Mouse (Mus musculus) right cerebral cortex, adult 18-20 months (tissue): ENCODE data around the gene Foxo3.

Experiments
- DNase-seq: peaks from one replicate; pipeline ENCODE4 v3.0.0; 2022; ENCODE audit warnings: mixed read lengths

The Foxo3 gene

DNA sequence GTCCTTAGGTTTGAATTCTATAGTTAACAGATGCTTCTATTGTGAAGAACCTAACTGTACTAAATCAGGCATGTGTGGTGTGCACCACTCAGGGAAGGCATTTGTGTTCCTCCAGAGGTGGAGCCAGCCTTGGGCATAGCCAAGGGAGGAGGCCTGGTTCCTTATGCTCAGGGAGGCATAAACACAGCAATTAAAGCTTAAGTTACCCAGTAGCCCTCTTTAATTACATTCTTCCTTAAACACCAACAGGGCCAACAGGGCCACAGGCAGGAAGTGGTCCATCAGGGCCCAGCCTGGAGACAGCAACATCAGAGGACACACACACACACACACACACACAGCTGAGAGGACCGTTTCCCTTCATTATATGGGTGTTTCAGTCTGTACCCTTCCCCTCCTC is 102.7 kb downstream of the Foxo3 start:
- DNase-seq: no peak

DNA sequence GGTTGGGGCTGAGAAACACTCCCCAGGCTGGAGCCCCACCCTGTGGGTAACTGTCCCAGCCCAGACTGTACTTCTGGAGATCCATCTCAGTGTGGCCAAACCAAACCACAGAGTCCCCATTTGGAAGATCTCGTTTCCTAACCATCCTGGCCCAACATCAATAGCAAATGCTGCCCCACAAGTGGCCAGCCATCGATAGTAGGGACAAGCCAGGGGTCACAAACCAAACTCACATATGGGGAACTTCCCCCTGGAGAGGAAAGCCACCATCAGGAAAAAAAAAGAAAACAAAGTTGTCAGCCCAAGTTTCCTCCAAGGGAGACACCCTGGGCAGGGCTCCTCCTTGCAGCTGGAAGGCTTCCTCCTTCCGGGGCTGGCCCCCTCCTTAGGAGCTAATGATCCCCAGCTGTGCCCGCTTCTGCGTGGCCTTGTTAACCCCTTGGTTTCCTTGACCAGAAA is 105.6 kb downstream of the Foxo3 start:
- no peak for DNase-seq

DNA sequence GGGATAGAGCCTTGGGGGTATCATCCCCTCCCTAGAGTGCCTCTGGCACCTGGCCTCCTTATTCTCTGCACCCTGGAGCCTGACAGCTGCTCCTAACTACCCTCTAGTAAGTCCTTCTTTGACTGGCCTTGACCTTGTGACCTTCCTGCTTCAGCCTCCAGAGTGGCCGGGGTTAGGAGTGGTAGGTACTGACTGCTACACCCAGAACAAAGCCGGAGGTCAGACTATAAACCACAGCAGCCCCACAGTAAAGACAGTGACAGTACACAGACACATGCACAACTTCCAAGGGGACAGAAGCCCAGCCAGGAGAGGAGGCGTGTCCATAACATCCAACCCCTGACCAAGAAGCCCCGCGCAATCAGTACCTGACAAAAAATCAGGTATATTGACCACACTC is 106.4 kb downstream of the Foxo3 start:
- DNase-seq: no peak

DNA sequence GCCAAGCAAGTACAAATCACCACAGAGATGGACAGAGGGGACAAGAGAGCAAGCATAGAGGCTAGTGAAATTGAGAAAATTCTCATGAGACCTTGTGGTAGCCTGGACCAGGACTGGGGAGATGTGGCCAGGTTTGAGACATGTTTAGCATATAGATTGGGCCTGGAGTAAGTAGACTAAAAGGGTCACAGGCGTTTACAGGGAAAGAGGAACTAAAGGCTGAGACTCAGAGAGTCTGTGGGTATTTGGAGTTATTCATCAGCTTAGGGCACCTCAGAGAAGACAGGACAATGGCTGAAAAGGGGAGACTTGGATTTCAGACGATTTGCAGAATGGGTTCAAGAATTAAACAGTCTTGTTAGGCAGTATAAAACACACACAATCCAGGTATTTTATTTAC is 121.8 kb downstream of the Foxo3 start:
- DNase-seq: no peak

DNA sequence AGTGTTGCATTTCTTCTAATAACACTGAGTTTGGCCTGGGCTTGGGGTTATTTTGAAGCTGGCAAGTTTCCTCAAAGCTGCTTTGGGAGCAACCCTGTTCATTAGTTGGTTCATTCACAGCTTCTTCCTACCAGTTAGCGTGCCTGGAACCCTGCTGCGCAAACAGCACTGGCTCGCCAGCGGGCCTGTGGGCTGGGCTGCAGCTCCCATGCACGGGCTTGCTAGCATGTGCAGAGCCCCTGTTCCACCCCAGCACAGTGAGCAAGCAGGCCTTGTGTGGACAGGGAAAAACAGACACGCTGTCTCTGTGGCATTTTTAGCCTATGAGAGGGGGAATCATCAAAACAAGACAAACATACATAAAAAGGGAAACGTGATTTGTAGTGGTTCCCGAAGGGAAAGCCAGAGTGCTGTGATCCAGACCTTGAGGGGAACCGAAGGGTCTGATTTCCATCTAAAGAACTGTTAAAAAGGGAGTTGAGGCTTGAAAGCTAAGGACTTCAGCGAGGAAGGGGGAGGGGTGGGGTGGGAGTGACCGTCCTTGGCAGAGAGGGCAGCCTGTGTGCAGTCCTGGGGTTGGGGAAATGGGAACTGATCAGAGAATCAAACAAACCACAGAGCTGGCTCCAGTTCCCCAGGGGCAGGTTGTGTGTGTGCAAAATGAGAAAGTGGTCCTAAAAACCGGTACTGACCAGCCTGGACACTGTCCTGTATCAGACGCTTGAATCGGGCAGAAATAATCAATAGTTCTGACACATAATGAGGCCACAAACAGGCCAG is 123.9 kb downstream of the Foxo3 start:
- DNase-seq: peak; percentile 45

DNA sequence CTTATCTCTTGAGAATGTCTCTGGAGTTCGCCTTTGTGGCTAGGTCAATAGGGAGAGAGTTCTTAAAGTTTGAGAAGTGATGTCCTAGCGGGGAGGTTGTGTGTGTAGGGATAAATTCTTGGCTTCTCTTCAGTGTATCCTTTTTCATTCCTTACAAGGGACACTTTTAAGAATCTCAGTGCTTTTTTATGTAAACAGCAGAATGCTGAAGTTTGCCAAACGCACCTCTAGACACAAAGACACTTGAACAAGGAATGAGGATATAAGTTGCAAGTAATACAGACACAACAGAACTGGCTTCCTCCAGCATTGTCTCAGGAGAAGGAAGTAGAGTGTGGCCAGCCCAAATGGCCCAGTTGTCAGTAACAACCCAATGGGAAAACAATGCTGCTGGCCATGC is 126.8 kb downstream of the Foxo3 start:
- DNase-seq: no peak

DNA sequence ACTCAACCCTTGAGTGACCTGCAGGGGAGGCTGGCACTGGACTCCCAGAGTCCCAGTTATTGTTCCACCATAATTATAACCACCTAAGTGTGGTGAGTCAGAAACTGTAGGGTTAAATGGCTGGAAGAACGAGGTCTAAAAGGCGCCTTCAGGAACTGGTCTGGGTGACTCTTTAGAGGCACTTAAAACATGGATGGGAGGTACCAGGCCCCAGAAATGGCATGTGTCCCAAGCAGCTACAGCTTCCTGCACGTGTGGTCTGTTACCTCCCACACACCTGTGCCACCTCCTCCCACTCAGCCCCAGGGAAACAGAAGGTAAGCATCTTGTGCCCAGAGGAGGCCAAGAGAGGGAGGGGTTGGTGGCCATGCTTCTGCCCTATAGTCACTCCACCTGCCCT is 128.2 kb downstream of the Foxo3 start:
- DNase-seq: no peak

DNA sequence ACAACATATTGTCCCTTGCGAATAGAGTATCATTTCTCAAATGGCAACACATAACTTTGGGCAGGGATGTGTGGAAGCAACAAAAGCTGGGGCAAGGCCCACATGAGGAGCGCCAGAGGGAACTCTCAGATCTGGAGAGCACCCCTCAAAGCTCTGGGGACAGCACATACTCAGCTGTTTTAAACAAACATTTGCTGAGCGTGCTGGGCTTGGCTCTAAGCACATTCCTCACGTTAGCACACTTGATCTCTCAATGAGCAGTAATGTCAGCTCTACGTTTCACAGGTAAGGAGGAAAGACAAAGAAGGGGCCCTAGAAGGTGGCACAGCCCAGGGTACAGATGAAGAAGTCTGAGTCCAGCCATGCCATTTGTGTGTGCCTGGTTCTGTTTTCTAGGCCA is 131.3 kb downstream of the Foxo3 start:
- DNase-seq: no peak

DNA sequence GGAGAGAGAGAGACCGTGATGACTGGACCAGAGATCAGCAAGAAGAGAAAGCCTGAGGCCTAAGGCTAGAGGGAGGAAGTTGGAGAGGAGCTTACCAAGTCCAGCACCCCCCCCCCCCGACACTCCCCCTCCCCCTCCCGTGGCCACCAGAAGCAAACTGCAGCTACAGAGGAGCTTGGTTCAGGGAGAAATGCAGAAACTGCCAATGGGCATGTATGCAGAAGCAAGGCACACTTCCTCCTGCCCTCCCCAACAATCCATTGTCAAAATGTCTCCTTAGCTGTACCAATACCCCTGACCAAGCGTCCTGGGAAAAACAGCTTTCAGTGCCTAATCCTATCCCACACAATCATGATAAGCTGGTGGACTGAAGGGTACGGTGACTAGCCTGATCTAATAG is 131.8 kb downstream of the Foxo3 start:
- DNase-seq: no peak

DNA sequence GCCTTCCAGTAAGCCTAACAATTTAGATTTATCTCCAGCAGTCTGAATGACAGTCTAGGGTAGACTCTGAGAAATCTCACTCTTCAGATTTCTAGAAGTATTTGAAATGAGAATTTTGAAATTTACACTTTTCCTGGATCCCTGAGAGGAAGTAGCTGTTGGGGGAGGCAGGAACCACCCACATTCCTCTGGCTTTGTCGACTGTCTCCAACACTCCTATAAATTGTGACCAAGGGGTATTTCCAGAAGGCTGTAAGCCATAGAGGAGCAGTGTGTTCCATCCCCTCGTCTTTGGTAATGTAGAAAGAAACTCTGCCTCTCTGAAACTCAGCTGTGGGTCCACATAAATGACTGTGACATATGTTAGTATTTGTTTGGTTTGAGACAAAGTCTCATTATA is 132.4 kb downstream of the Foxo3 start:
- peak; percentile 49 for DNase-seq

DNA sequence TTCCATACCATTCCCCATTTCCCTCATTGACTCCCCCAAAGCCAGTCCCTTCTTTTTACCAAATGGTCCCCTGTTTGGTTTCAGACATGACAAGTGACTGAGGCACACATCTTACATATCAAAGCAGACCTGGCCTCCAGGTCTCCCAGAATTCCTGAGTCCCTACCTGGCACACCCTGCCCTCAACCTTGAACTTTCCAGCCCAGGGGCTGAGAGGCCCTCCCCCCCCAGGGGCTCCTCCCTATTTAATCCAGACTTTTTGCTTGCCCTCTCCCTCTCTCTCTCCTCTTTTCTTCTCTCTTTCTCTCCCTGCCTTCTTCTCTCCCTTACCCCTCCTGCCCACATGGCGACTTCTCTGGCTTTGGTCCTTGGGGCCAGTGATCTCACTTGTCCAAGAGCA is 133.8 kb downstream of the Foxo3 start:
- no peak for DNase-seq

DNA sequence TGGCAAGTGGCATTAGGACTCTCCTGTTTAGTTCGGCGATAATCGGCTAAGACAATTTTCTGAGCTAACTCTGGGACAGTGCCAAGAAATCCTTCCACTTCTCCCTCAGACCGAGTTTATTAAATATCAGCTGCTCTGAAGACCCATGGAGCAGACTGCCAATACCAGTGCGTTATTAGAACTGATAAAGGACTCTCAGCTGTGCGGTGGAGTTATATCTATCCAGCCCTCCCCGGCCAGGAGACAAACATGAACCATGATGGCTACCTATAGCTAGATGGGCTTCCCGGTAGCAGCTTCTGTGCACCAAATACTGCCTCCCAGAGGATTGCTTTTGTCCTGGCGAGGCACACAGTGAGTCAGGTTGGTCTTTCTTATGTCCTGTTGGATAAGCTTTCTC is 134.5 kb downstream of the Foxo3 start:
- DNase-seq: no peak

DNA sequence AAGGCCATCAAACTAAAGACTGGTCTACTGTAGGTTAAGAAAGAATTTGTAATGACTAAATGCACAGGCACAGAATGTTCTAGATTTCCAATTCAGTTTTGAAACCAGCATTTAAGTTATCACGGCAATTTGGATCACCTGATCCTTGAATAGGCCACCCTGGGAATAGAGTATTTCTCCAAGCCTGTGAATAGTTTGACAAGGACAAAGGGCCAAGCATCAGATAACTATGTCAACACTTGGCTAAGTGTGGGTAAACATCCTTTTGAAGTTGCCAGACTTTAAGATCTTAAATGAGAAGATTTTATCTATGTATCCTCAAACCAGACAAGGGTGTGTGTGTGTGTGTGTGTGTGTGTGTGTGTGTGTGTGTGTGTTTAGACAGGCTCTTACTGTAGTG is 136.8 kb downstream of the Foxo3 start:
- no peak for DNase-seq

DNA sequence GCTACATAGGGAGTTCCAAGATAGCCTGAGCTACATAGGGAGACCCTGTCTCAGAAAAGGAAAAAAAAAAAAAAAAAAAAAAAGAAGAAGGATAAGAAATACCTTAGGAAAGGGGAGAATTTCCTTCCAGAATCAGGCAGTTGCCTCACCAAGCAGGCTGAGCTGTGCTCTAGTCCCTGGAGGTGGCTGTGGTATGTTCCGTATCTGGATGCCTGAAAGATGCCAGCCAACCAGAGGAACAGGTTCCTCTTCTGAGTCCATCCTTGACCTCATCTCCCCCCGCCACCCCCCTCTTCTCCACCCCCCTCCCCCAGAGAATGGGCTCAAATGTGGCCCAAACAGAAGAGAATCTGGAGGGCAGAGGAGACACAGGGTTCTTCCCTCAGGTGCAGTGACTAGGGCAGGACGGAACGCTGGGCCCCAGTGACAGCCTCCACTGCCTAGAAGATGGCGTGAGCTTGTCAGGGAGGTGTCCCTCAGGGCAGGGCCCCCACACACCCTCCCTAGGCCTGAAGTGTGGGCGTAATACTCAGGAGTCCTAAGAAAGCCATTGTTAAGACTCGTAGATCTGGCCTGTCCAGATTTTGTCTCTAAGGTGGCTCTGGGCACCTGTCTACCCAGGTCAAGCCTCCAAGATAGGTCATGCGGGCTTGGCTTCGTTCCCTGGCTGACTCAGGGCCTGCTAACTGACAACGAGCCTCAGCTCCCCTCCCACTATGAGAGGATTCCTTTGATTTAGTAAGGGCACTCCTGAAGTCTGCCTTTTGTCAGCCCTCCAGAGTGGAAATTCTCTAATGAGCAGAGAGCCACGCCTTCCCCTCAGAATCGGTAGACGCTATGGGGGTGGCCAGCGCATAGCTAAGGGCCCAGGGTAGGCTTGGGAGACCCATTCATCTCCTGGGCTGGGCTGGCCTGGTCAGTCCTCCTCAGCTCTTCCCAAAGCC is 141.5 kb downstream of the Foxo3 start:
- DNase-seq: no peak
